Mouse (Mus musculus) A20 (cell line): ENCODE results near the gene Fgfr1op.
A peak's percentile ranks its signal among the peaks of the same experiment; 100 is the strongest.
"Not testable (repeated sequence)": the region's sequence is repeated elsewhere in the genome, so short reads cannot be mapped to it uniquely, and the experiment has no call there.

Source experiments
- DNase-seq: peaks from one replicate; pipeline ENCODE4 v3.0.0-alpha.2; 2011; ENCODE audit warnings: low read depth, low spot score

Fgfr1op gene

GRCm38 (mm10) chr17:8170331-8170730, 5.0 kb downstream of the Fgfr1op start:
- DNase-seq: peak; percentile 54

DNA sequence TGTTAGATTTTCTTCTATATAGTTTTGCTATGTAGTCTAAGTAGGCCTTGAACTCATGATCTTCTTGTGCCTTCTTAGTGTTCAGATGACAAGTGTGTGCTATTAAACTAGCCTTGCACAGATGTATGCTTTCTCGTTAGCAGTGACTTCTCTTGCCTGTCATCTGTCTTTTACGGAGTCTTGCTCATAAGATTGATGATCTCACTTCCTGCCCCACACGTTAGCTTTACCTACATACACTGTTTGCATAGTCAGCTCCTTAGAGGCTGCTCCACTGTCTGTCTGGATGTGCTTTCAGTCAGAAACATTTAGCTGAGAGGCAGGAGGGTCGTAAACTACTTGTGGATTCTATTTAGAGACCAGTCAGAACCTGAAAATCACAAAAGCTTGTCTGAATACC, 5.8 kb downstream of the Fgfr1op start:
- DNase-seq: no peak

DNA sequence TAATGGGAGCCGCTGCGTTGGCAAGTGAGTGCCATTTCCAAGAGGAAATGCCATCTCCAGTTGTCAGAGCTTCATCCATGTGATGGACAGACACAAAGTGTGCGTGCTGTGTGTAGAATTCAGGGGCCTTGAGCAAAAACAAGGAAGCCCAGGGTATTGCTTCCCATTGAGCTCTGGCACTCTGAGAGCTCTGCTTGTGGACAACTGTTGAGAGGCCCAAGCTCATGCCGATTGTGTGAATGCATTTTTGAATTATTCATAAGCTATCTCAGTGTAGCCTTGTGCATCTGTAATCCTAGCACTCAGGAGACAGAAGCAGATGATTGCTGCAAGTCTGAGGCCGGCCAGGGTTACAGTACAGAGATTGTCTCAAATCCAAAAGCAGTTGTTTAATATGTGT, 11.8 kb downstream of the Fgfr1op start:
- no peak for DNase-seq

GRCm38 (mm10) chr17:8183815-8184214, 18.5 kb downstream of the Fgfr1op start:
- DNase-seq: no peak

- DNase-seq: no peak
These were observed 18.9 kb downstream of the Fgfr1op start for GRCm38 (mm10) chr17:8184217-8184616.

GRCm38 (mm10) chr17:8193678-8194077, 28.4 kb downstream of the Fgfr1op start:
- no peak for DNase-seq

DNA sequence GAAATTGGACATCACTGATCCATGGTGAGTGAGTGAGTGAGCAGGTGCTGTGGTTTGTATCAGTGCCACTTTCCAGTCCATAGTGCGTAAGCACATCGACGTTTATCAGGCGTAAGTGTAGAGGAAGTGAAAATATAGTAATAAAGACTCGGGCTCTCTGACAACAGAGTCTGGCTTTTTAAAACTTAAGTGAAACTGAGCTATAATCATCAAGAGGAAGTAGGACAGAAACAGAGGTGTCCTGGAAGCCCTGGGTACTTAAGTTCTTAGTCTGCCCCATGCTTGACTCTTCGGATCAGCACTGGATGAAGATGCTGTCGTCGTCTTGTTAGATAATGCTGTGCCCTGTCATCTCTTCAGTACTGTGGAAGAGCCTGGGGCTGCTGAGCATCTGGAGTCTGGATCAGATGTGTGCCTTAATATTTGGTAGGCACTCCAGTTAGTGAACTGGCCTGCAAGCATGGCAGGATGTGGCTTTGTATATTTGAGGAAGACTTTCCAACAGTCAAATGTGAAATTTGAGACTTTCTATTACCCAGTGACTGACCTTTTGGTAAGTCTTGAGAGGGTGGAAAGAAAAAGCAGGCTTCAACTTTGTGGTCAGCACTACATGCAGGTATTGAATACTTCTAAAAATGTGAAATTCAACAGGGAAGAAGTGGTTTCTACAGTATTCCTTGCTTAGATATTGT, 30.5 kb downstream of the Fgfr1op start:
- DNase-seq: peak; percentile 86

GRCm38 (mm10) chr17:8197652-8198051, 32.4 kb downstream of the Fgfr1op start:
- DNase-seq: peak; percentile 30

DNA sequence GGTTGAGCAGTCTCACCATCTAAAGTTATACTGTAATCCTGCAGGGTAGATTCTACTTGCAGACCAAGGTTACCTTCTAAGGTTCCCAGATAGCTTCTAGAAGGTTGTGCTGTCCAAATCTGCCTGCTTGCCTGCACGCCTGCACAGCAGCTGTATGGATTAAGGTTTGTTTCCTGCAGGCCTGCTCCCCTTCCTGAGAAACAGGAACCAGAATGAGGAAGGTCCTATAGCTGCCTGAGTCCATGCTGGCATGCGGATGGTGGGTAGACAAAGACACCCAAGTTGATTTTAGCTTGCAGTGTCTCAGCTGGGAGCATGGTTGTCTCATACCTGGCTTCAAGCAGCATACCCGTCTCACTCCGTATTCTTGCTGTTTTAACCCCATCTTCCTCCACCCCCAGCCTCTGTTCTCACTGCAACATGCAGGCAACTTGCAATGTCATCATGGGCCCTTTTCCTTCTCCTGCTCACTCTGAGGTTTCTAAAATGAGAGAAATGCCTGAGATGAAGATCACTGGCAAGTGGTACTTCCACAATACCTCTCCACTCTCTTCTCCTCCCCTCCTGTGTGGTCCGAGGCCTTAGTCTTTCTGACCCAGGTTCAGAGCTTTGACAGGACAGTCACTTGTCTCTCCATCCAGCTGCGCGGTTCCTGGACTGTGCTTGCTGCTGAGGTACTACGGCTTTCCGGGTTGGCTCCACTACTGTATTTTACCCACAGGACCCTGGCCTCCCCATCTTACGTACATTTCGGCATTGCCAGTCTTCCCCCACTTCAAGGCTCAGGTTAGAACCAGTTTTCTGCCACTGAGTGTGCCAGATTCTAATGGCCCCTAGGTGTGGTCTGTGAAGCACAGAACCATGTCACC, 34.0 kb downstream of the Fgfr1op start:
- DNase-seq: no peak

DNA sequence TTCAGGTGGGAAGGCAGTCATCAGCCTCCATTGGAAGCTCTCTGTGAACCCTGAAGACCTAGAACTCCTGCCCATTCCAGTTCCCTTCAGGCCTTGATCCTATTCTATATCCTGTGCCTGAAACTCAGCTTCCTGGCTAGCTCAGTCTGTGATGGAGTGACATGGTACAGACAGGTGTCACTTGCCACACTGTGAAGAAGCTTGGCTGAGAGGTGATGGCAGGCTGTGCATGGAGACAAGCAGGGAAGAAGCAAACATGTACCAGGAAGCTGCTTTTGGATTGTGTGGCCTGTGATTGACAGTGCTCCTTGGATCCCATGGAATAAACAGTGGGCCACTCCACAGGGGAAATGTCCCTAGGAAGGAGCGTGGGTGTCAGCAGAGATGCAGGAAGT, 34.6 kb downstream of the Fgfr1op start:
- DNase-seq: no peak

- no peak for DNase-seq
These were observed 38.2 kb downstream of the Fgfr1op start for GRCm38 (mm10) chr17:8203487-8203886.

GRCm38 (mm10) chr17:8205221-8205631, 39.9 kb downstream of the Fgfr1op start:
- not testable (repeated sequence) for DNase-seq

- no peak for DNase-seq
These were observed 41.4 kb downstream of the Fgfr1op start for GRCm38 (mm10) chr17:8206691-8207090.

GRCm38 (mm10) chr17:8209696-8210095, 44.4 kb downstream of the Fgfr1op start:
- DNase-seq: no peak

GRCm38 (mm10) chr17:8210170-8210569, 44.9 kb downstream of the Fgfr1op start:
- DNase-seq: no peak

DNA sequence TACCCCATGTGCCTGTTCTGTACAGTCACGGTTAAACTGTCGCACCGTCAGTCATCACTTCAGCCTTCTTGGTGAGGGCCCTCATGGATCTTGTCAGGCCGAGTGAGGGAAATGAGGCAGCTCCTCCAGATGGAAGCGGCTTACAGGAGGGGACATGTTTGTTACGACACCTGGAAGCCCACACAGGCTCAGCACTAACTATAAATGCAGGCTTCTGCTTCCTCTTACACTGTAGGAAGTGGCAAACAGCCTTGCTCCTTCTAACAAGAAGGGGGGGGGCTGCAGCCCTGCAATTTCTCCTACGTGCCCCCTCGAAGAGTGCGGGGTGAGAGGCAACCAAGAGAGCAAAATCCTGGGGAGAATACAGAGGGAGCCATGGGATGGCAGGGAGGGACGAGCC, 45.4 kb downstream of the Fgfr1op start:
- no peak for DNase-seq

- no peak for DNase-seq
These were observed 46.1 kb downstream of the Fgfr1op start for GRCm38 (mm10) chr17:8211399-8211798.

DNA sequence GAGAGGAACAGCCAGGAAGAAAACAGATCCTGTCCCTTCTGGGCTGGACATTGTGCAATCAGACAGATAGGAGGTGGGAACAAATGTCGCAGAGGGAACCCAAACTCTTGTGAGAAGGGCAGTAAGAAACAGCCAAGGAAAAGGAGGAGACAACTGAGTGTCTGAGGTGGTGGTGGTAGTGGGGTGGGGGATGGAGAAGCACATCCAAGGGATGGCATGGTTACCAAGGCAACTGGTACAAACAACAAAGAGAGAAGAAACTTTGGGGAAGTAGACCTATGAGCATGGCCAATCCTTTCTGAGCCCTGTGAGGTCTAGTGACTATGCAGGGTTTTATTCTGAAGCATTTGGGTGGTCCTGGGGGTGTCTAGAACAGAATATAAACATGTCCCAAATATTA, 49.1 kb downstream of the Fgfr1op start:
- DNase-seq: no peak

GRCm38 (mm10) chr17:8215016-8215745, 49.9 kb downstream of the Fgfr1op start:
- no peak for DNase-seq

- DNase-seq: no peak
These were observed 57.9 kb downstream of the Fgfr1op start for GRCm38 (mm10) chr17:8223225-8223624.

DNA sequence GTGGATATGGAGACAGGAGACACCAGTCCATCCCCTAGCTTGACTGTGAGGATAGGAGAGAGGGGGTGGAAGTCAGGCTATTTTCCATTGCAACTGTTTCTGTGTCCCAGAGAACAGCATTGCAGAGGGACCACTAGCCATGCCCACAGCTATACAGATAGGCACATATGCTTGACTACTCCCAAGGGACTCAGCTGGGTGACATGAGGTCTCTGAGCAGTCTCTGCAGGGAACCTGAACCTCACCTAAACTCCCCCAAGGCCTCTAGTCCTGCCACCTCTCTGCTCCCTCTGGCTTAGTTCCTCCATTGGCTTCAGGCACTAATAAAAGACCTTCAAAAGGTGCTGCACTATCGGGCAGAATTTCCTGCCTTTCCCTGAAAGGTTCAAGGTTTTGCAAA, 58.8 kb downstream of the Fgfr1op start:
- DNase-seq: no peak

GRCm38 (mm10) chr17:8225166-8225565, 59.9 kb downstream of the Fgfr1op start:
- DNase-seq: peak; percentile 57
